Mouse (Mus musculus) kidney, postnatal 0 days (tissue): ENCODE results near the gene Lcn5. TPM values are rescaled to one million over a fixed set of nuclear protein-coding genes. Genes with fewer than 3 reads are reported as not detected.
"Not testable (repeated sequence)": the region's sequence is repeated elsewhere in the genome, so short reads cannot be mapped to it uniquely, and the experiment has no call there.

Source experiments
- ATAC-seq: fragments of 200-750 bp; cut with Nextera tagmentation; replicated peaks from 2 replicates; pipeline ENCODE4 v1.8.0; 2017; ENCODE audit warnings: low read depth, moderate number of reproducible peaks, moderate TSS enrichment, moderate library complexity; ENCODE audit not compliant: low FRiP score
- DNase-seq: peaks from one replicate; pipeline ENCODE4 v3.0.0-alpha.2; 2016; ENCODE audit warnings: low spot score
- H3K27ac ChIP-seq: fragments of 300-500 bp; sonication (generic); 2 replicates; pipeline ENCODE4 v1.5.1; 2014; ENCODE audit warnings: mild to moderate bottlenecking
- H3K27me3 ChIP-seq: fragments of 300-500 bp; sonication (generic); 2 replicates; pipeline ENCODE4 v1.6.1; 2014; ENCODE audit warnings: low read length, mixed read lengths; ENCODE audit not compliant: insufficient read depth
- H3K36me3 ChIP-seq: fragments of 300-500 bp; sonication (generic); 2 replicates; pipeline ENCODE4 v1.6.1; 2014; ENCODE audit warnings: low read length, mixed read lengths; ENCODE audit not compliant: insufficient read depth
- H3K4me1 ChIP-seq: fragments of 300-500 bp; sonication (generic); replicated peaks from 2 replicates; pipeline ENCODE4 v1.6.1; 2014; ENCODE audit warnings: antibody characterized with exemption, low read length, mixed read lengths; ENCODE audit not compliant: insufficient read depth
- H3K4me2 ChIP-seq: fragments of 300-500 bp; sonication (generic); 2 replicates; pipeline ENCODE4 v1.6.1; 2014; ENCODE audit warnings: mild to moderate bottlenecking, low read length, moderate library complexity, mixed read lengths
- H3K4me3 ChIP-seq: fragments of 300-500 bp; sonication (generic); replicated peaks from 2 replicates; pipeline ENCODE4 v1.5.1; 2014; ENCODE audit warnings: low read depth, low read length
- H3K9ac ChIP-seq: fragments of 300-500 bp; sonication (generic); 2 replicates; pipeline ENCODE4 v1.6.1; 2014; ENCODE audit warnings: low read depth, low read length
- H3K9me3 ChIP-seq: fragments of 300-500 bp; sonication (generic); replicated peaks from 2 replicates; pipeline ENCODE4 v1.6.1; 2016; ENCODE audit warnings: low read length, inconsistent platforms, mixed read lengths
- CTCF ChIP-seq: IDR thresholded peaks from 2 replicates; pipeline ENCODE4 v1.5.1; 2016; ENCODE audit warnings: antibody characterized with exemption, low read depth, mild to moderate bottlenecking, moderate library complexity
- WGBS: fragments of 180-500 bp; shearing (Covaris S2); extraction: QIAGEN DNeasy Blood & Tissue Kit; methylation state at CpG from one replicate; pipeline ENCODE4 v1.1.7; 2014; 5-methylcytosine and 5-hydroxymethylcytosine counted together
- polyA plus RNA-seq: library from polyadenylated mRNA; unstranded; fragments of >200 nt; fragmentation: Nextera tagmentation; extraction: Ambion mirVana; gene quantifications from 2 replicates; pipeline ENCODE4 v1.2.1, GENCODE M21; 2015

The Lcn5 gene
- polyA plus RNA-seq, 1 experiment from 2014 or later, result not detected

- H3K27me3 ChIP-seq, result no peaks in the 10 kb centered on the region
- 74% methylated on average over 4 of the region's 4 CpGs for WGBS
- H3K9ac ChIP-seq, result no peak overlapping the region
- H3K4me1 ChIP-seq, result no peaks in the 10 kb centered on the region
- no peaks in the 10 kb centered on the region for H3K36me3 ChIP-seq
- H3K27ac ChIP-seq, result no peak overlapping the region
- ATAC-seq (no peak), DNase-seq (no peak)
- no peaks in the 10 kb centered on the region for H3K9me3 ChIP-seq
- H3K4me3 ChIP-seq, result no peak overlapping the region
- no peak; the same call in 1 of the 2 replicates for TF ChIP-seq CTCF
- no peak overlapping the region for H3K4me2 ChIP-seq
Measured at GRCm38 (mm10) chr2:25686941-25687340, 29.2 kb downstream of the Lcn5 start.

- no peaks in the 10 kb centered on the region; the same call in 1 of the 2 replicates for H3K4me1 ChIP-seq
- DNase-seq, result peak; percentile 76
- H3K9ac ChIP-seq, result no peak overlapping the region
- no peaks in the 10 kb centered on the region for H3K9me3 ChIP-seq
- no peak for ATAC-seq
- H3K4me2 ChIP-seq, result no peak overlapping the region
- no peaks in the 10 kb centered on the region for H3K36me3 ChIP-seq
- H3K4me3 ChIP-seq, result no peak overlapping the region
- TF ChIP-seq CTCF, result peak; percentile 81
- H3K27ac ChIP-seq, result no peak overlapping the region
- H3K27me3 ChIP-seq, result no peaks in the 10 kb centered on the region
Measured at GRCm38 (mm10) chr2:25694605-25695004, 36.9 kb downstream of the Lcn5 start.

DNA sequence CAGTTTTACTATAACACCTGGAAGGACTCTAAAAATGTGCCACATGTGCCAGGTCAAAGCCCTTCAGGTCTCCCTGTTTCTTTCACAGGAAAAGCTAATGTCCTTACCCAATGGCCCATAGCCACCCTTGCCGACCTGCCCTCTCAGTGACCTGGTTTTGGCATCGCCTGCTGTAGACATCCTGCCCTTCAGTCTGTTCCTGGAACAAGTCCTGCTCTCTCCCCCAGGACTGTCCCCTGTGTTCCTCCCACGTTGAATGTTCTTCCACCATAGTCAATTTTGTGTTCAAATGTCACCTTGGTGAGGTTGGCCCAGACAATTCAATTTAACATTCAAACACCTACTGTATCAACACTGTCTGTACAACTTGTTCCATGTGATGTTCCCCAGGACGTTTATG, 39.2 kb downstream of the Lcn5 start:
- Histone ChIP-seq H3K4me1 (no peaks in the 10 kb centered on the region; the same call in 1 of the 2 replicates), H3K9me3 (no peaks in the 10 kb centered on the region), H3K36me3 (no peaks in the 10 kb centered on the region), H3K9ac (no peak overlapping the region), H3K4me2 (no peak overlapping the region), H3K27ac (no peak overlapping the region), H3K4me3 (no peak overlapping the region), H3K27me3 (no peaks in the 10 kb centered on the region)
- 21% methylated on average over 4 of the region's 4 CpGs for WGBS
- ATAC-seq (no peak), DNase-seq (no peak)
- TF ChIP-seq CTCF, result no peak

GRCm38 (mm10) chr2:25698696-25699095, 40.9 kb downstream of the Lcn5 start:
- ATAC-seq (no peak), DNase-seq (no peak)
- Histone ChIP-seq H3K9me3 (no peaks in the 10 kb centered on the region), H3K4me2 (no peak overlapping the region), H3K36me3 (no peaks in the 10 kb centered on the region), H3K9ac (no peak overlapping the region), H3K4me3 (no peak overlapping the region), H3K27ac (no peak overlapping the region), H3K4me1 (no peaks in the 10 kb centered on the region; the same call in 1 of the 2 replicates), H3K27me3 (no peaks in the 10 kb centered on the region)
- WGBS, result 72% methylated on average over 2 of the region's 2 CpGs
- TF ChIP-seq CTCF, result no peak

DNA sequence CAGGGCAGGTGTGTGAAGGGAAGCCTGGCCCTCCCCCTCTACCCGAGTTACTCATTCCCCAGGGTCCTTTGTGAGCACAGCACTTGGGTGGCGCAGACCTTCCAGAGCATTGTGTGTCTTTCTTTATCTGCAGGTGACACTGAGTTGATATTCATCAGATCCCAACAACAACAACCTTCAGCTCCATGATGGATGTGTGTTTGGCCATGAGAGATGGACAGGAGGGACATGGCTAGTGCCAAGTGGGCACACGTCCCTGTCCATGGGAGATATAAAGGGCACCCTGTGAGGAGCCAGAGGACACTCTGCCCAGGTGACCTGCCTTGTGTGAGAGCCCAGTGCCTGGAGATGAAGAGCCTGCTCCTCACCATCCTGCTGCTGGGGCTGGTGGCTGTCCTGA, 42.0 kb downstream of the Lcn5 start, which contains the start of gene Obp2a:
Gene Obp2a (plus strand): TSS at position 301 of the 400 bp plus-strand sequence.
- not testable (repeated sequence) for H3K36me3 ChIP-seq, H3K27ac ChIP-seq, H3K9ac ChIP-seq, H3K9me3 ChIP-seq, H3K4me3 ChIP-seq, H3K27me3 ChIP-seq, ATAC-seq, DNase-seq, H3K4me1 ChIP-seq, H3K4me2 ChIP-seq
- WGBS, result 91% methylated on average over 3 of the region's 3 CpGs

DNA sequence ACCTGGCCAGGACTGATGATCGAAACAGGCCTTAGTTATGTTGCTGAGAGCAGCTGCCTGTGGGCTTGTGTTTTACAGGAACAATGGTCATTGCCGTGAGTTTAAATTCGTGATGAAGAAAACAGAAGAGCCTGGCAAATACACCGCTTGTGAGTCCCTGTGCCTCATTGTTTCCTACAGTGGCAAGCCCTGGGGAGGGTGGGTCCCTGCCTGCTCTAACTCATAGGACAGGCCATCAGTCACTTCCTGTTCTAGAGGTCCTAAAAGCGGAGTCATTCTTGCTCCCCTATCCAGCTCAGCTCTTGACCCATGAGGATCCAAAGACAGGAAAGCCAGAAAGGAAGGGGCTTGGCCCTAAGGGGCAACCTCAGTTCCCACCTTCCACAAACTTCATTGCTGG, 43.2 kb downstream of the Lcn5 start:
- Histone ChIP-seq H3K27me3 (no peaks in the 10 kb centered on the region), H3K9ac (no peak overlapping the region), H3K4me3 (no peak overlapping the region), H3K27ac (no peak overlapping the region), H3K4me2 (no peak overlapping the region), H3K36me3 (no peaks in the 10 kb centered on the region), H3K9me3 (no peaks in the 10 kb centered on the region), H3K4me1 (no peaks in the 10 kb centered on the region; the same call in 1 of the 2 replicates)
- ATAC-seq (no peak), DNase-seq (no peak)
- TF ChIP-seq CTCF, result no peak
- 84% methylated on average over 5 of the region's 5 CpGs for WGBS

DNA sequence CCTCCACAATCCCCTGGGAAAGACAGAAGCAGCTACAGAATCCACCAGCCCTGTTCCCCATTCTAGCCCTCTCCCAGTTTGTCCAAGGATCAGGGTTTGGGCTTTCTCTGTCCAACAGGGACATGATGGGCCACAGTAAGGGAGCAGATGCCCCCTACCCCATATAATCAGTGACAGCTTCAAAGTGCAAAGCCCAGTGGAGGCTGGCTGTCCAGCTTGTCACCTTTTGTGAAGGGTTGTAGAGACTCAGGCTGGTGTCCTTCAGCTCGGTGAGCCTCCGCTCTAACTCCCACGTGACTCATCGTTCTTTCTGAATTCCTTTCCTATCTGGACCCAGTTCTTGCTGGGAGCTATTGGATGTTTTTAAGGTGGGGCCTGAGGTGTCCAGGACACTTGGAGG, 46.0 kb downstream of the Lcn5 start:
- DNase-seq (no peak), ATAC-seq (no peak)
- no peak overlapping the region for H3K9ac ChIP-seq
- no peak overlapping the region for H3K27ac ChIP-seq
- H3K27me3 ChIP-seq, result no peaks in the 10 kb centered on the region
- no peak for TF ChIP-seq CTCF
- no peaks in the 10 kb centered on the region for H3K36me3 ChIP-seq
- 67% methylated on average over 4 of the region's 4 CpGs for WGBS
- H3K4me2 ChIP-seq, result no peak overlapping the region
- H3K4me3 ChIP-seq, result no peak overlapping the region
- H3K4me1 ChIP-seq, result 0 out of 2 replicates have a peak, but pooled peaks cover 7% of the 10 kb centered on the region
- no peaks in the 10 kb centered on the region for H3K9me3 ChIP-seq
